Mouse (Mus musculus): ENCODE data around the gene Cxcl14.

The Cxcl14 gene

GRCm38 (mm10) chr13:56289998-56290397 lies 6.4 kb downstream of the Cxcl14 start:
- no peak for DNase-seq (ENCODE audit: low read depth, low spot score)

- DNase-seq (ENCODE audit: low read depth, low spot score) = no peak
Observed at GRCm38 (mm10) chr13:56289261-56289660, 7.1 kb downstream of the Cxcl14 start.

GRCm38 (mm10) chr13:56288601-56289000 lies 7.8 kb downstream of the Cxcl14 start:
- DNase-seq (ENCODE audit: low read depth, low spot score) = no peak

GRCm38 (mm10) chr13:56287091-56287490 lies 9.3 kb downstream of the Cxcl14 start:
- DNase-seq (ENCODE audit: low read depth, low spot score) = no peak

GRCm38 (mm10) chr13:56283321-56283720 lies 13.0 kb downstream of the Cxcl14 start:
- DNase-seq (ENCODE audit: low read depth, low spot score) = no peak

GRCm38 (mm10) chr13:56280356-56280755 lies 16.0 kb downstream of the Cxcl14 start:
- DNase-seq (ENCODE audit: low read depth, low spot score) = no peak

- DNase-seq (ENCODE audit: low read depth, low spot score) = no peak
Observed at GRCm38 (mm10) chr13:56279439-56279838, 16.9 kb downstream of the Cxcl14 start.

- DNase-seq (ENCODE audit: low read depth, low spot score) = no peak
Observed at GRCm38 (mm10) chr13:56275171-56275570, 21.2 kb downstream of the Cxcl14 start.

- no peak for DNase-seq (ENCODE audit: low read depth, low spot score)
Observed at GRCm38 (mm10) chr13:56270124-56270523, 26.2 kb downstream of the Cxcl14 start.

- DNase-seq (ENCODE audit: low read depth, low spot score) = no peak
Observed at GRCm38 (mm10) chr13:56267396-56267795, 29.0 kb downstream of the Cxcl14 start.

GRCm38 (mm10) chr13:56266435-56266834 lies 29.9 kb downstream of the Cxcl14 start:
- DNase-seq (ENCODE audit: low read depth, low spot score) = no peak

GRCm38 (mm10) chr13:56265661-56266060 lies 30.7 kb downstream of the Cxcl14 start:
- no peak for DNase-seq (ENCODE audit: low read depth, low spot score)

- no peak for DNase-seq (ENCODE audit: low read depth, low spot score)
Observed at GRCm38 (mm10) chr13:56262269-56262668, 34.1 kb downstream of the Cxcl14 start.

- no peak for DNase-seq (ENCODE audit: low read depth, low spot score)
Observed at GRCm38 (mm10) chr13:56260344-56260780, 36.0 kb downstream of the Cxcl14 start.

GRCm38 (mm10) chr13:56259926-56260250 lies 36.5 kb downstream of the Cxcl14 start:
- no peak for DNase-seq (ENCODE audit: low read depth, low spot score)

GRCm38 (mm10) chr13:56259021-56259925 lies 37.1 kb downstream of the Cxcl14 start:
- DNase-seq (ENCODE audit: low read depth, low spot score) = no peak

- no peak for DNase-seq (ENCODE audit: low read depth, low spot score)
Observed at GRCm38 (mm10) chr13:56258196-56259020, 37.9 kb downstream of the Cxcl14 start.

- DNase-seq (ENCODE audit: low read depth, low spot score) = no peak
Observed at GRCm38 (mm10) chr13:56257469-56258153, 38.7 kb downstream of the Cxcl14 start.

GRCm38 (mm10) chr13:56256716-56257299 lies 39.5 kb downstream of the Cxcl14 start:
- no peak for DNase-seq (ENCODE audit: low read depth, low spot score)

GRCm38 (mm10) chr13:56253379-56253778 lies 43.0 kb downstream of the Cxcl14 start:
- DNase-seq (ENCODE audit: low read depth, low spot score) = no peak

GRCm38 (mm10) chr13:56252783-56253182 lies 43.6 kb downstream of the Cxcl14 start:
- DNase-seq (ENCODE audit: low read depth, low spot score) = no peak

Data from WW6 (cell line).